Mouse (Mus musculus) olfactory bulb, adult 2 months (tissue): ENCODE data around the gene Rad51b.

Source experiments
- CTCF ChIP-seq: fragments of 200-500 bp; IDR thresholded peaks from 2 replicates; pipeline ENCODE4 v1.5.1; 2012; ENCODE audit warnings: low read depth, mild to moderate bottlenecking, low read length, moderate library complexity; ENCODE audit not compliant: insufficient read depth
- POLR2A ChIP-seq: fragments of 200-500 bp; IDR thresholded peaks from 2 replicates; pipeline ENCODE4 v1.6.1; 2012; ENCODE audit warnings: mild to moderate bottlenecking, low read depth, low read length, moderate library complexity; ENCODE audit not compliant: insufficient read depth

GRCm38 (mm10) chr12:79351461-79351860 lies 54.4 kb downstream of the Rad51b start:
- TF ChIP-seq CTCF (no peak), POLR2A (no peak)
